Mouse (Mus musculus): ENCODE data around the gene Dnase1l2. TPM values are rescaled to one million over a fixed set of nuclear protein-coding genes. Genes with fewer than 3 reads are reported as not detected.
A peak's percentile ranks its signal among the peaks of the same experiment; 100 is the strongest.

The Dnase1l2 gene
- polyA plus RNA-seq, 1 experiment from 2014 or later = 3.2 TPM

GRCm38 (mm10) chr17:24413557-24414211 is 29.2 kb downstream of the Dnase1l2 start:
- 0 out of 2 replicates have a peak, but pooled peaks cover 3% of the 10 kb centered on the region for H3K36me3 ChIP-seq (ENCODE audit: control insufficient read depth, insufficient read depth, low read length)
- H3K4me2 ChIP-seq (replicated peaks; ENCODE audit: low read depth, low read length) = peak overlapping the region; percentile 75

GRCm38 (mm10) chr17:24407116-24407803 is 35.6 kb downstream of the Dnase1l2 start:
- H3K27ac ChIP-seq (ENCODE audit: low read depth, low read length) = no peak overlapping the region
- 0 out of 2 replicates have a peak, but pooled peaks cover 3% of the 10 kb centered on the region for H3K36me3 ChIP-seq (ENCODE audit: control insufficient read depth, insufficient read depth, low read length)
- H3K27me3 ChIP-seq (ENCODE audit: control insufficient read depth, insufficient read depth, low read length) = no peaks in the 10 kb centered on the region
- ATAC-seq (ENCODE audit: low FRiP score) (no peak), DNase-seq (ENCODE audit: low spot score) (no peak)
- 87% methylated on average over 12 of the region's 12 CpGs for WGBS
- H3K4me2 ChIP-seq (replicated peaks; ENCODE audit: low read depth, low read length) = no peak overlapping the region
- H3K4me3 ChIP-seq (ENCODE audit: low read depth, low read length) = no peak overlapping the region
- H3K9me3 ChIP-seq (ENCODE audit: control insufficient read depth, low read length) = no peaks in the 10 kb centered on the region
- H3K9ac ChIP-seq (ENCODE audit: low read depth, low read length) = no peak overlapping the region
- no peaks in the 10 kb centered on the region for H3K4me1 ChIP-seq (replicated peaks; ENCODE audit: control insufficient read depth, insufficient read depth, low read length)

More at GRCm38 (mm10) chr17:24413557-24414211, 29.2 kb downstream of the Dnase1l2 start:
- peak overlapping the region; percentile 62; the same call in 1 of the 2 replicates for H3K27ac ChIP-seq (ENCODE audit: low read depth, low read length)
- peak overlapping the region; percentile 75 for H3K9ac ChIP-seq (ENCODE audit: low read depth, low read length)
- H3K4me1 ChIP-seq (replicated peaks; ENCODE audit: control insufficient read depth, insufficient read depth, low read length) = 0 out of 2 replicates have a peak, but pooled peaks cover 5% of the 10 kb centered on the region
- no peak for DNase-seq (ENCODE audit: low spot score)
- H3K9me3 ChIP-seq (ENCODE audit: control insufficient read depth, low read length) = no peaks in the 10 kb centered on the region
- WGBS = 34% methylated on average over 22 of the region's 22 CpGs
- peak overlapping the region; percentile 96 for H3K4me3 ChIP-seq (ENCODE audit: low read depth, low read length)
- no peaks in the 10 kb centered on the region for H3K27me3 ChIP-seq (ENCODE audit: control insufficient read depth, insufficient read depth, low read length)
- ATAC-seq (ENCODE audit: low FRiP score) = peak; percentile 53

GRCm38 (mm10) chr17:24402371-24402770 is 40.5 kb downstream of the Dnase1l2 start:
- Histone ChIP-seq H3K4me1 (replicated peaks; ENCODE audit: control insufficient read depth, insufficient read depth, low read length) (no peaks in the 10 kb centered on the region), H3K4me3 (ENCODE audit: low read depth, low read length) (no peak overlapping the region), H3K27me3 (ENCODE audit: control insufficient read depth, insufficient read depth, low read length) (no peaks in the 10 kb centered on the region), H3K4me2 (replicated peaks; ENCODE audit: low read depth, low read length) (no peak overlapping the region), H3K9ac (ENCODE audit: low read depth, low read length) (no peak overlapping the region), H3K9me3 (ENCODE audit: control insufficient read depth, low read length) (no peaks in the 10 kb centered on the region), H3K36me3 (ENCODE audit: control insufficient read depth, insufficient read depth, low read length) (no peaks in the 10 kb centered on the region), H3K27ac (ENCODE audit: low read depth, low read length) (no peak overlapping the region)
- DNase-seq (ENCODE audit: low spot score) = no peak
- WGBS = 70% methylated on average over 3 of the region's 3 CpGs
- ATAC-seq (ENCODE audit: low FRiP score) = no peak

- no peak overlapping the region for H3K9ac ChIP-seq (ENCODE audit: low read depth, low read length)
- H3K4me3 ChIP-seq (ENCODE audit: low read depth, low read length) = no peak overlapping the region
- no peaks in the 10 kb centered on the region for H3K4me1 ChIP-seq (replicated peaks; ENCODE audit: control insufficient read depth, insufficient read depth, low read length)
- H3K9me3 ChIP-seq (ENCODE audit: control insufficient read depth, low read length) = no peaks in the 10 kb centered on the region
- no peak overlapping the region for H3K27ac ChIP-seq (ENCODE audit: low read depth, low read length)
- H3K27me3 ChIP-seq (ENCODE audit: control insufficient read depth, insufficient read depth, low read length) = no peaks in the 10 kb centered on the region
- 86% methylated on average over 7 of the region's 7 CpGs for WGBS
- no peak for DNase-seq (ENCODE audit: low spot score)
- 0 out of 2 replicates have a peak, but pooled peaks cover 2% of the 10 kb centered on the region for H3K36me3 ChIP-seq (ENCODE audit: control insufficient read depth, insufficient read depth, low read length)
- ATAC-seq (ENCODE audit: low FRiP score) = no peak
- H3K4me2 ChIP-seq (replicated peaks; ENCODE audit: low read depth, low read length) = no peak overlapping the region
Observed at GRCm38 (mm10) chr17:24394456-24394855, 48.4 kb downstream of the Dnase1l2 start.

GRCm38 (mm10) chr17:24393527-24393926 is 49.4 kb downstream of the Dnase1l2 start:
- H3K27me3 ChIP-seq (ENCODE audit: control insufficient read depth, insufficient read depth, low read length) = no peaks in the 10 kb centered on the region
- no peaks in the 10 kb centered on the region for H3K9me3 ChIP-seq (ENCODE audit: control insufficient read depth, low read length)
- no peaks in the 10 kb centered on the region for H3K4me1 ChIP-seq (replicated peaks; ENCODE audit: control insufficient read depth, insufficient read depth, low read length)
- 0 out of 2 replicates have a peak, but pooled peaks cover 2% of the 10 kb centered on the region for H3K36me3 ChIP-seq (ENCODE audit: control insufficient read depth, insufficient read depth, low read length)
- H3K9ac ChIP-seq (ENCODE audit: low read depth, low read length) = no peak overlapping the region
- WGBS = 36% methylated on average over 4 of the region's 4 CpGs
- H3K27ac ChIP-seq (ENCODE audit: low read depth, low read length) = no peak overlapping the region
- no peak overlapping the region for H3K4me2 ChIP-seq (replicated peaks; ENCODE audit: low read depth, low read length)
- DNase-seq (ENCODE audit: low spot score) (no peak), ATAC-seq (ENCODE audit: low FRiP score) (no peak)
- no peak overlapping the region for H3K4me3 ChIP-seq (ENCODE audit: low read depth, low read length)

GRCm38 (mm10) chr17:24391149-24391548 is 51.8 kb downstream of the Dnase1l2 start:
- ATAC-seq (ENCODE audit: low FRiP score) (no peak), DNase-seq (ENCODE audit: low spot score) (peak; percentile 19)
- no peak overlapping the region for H3K4me3 ChIP-seq (ENCODE audit: low read depth, low read length)
- no peak overlapping the region for H3K27ac ChIP-seq (ENCODE audit: low read depth, low read length)
- no peaks in the 10 kb centered on the region for H3K27me3 ChIP-seq (ENCODE audit: control insufficient read depth, insufficient read depth, low read length)
- no peak overlapping the region for H3K4me2 ChIP-seq (replicated peaks; ENCODE audit: low read depth, low read length)
- no peaks in the 10 kb centered on the region for H3K4me1 ChIP-seq (replicated peaks; ENCODE audit: control insufficient read depth, insufficient read depth, low read length)
- 68% methylated on average over 8 of the region's 8 CpGs for WGBS
- no peaks in the 10 kb centered on the region for H3K9me3 ChIP-seq (ENCODE audit: control insufficient read depth, low read length)
- H3K9ac ChIP-seq (ENCODE audit: low read depth, low read length) = no peak overlapping the region
- no peaks in the 10 kb centered on the region for H3K36me3 ChIP-seq (ENCODE audit: control insufficient read depth, insufficient read depth, low read length)

Other genes starting within 250 kb of the Dnase1l2 start
- gene Tbc1d24, start 237.5 kb downstream of the Dnase1l2 start, polyA plus RNA-seq (2014; fragmentation: Nextera tagmentation; extraction: Ambion mirVana) = 6.2 and 6.3 TPM in 2 replicates
- gene Ntn3, start 233.6 kb downstream of the Dnase1l2 start, polyA plus RNA-seq (2014; fragmentation: Nextera tagmentation; extraction: Ambion mirVana) = 4.4 and 5.0 TPM in 2 replicates
- gene Tedc2, start 222.3 kb downstream of the Dnase1l2 start, polyA plus RNA-seq (2014; fragmentation: Nextera tagmentation; extraction: Ambion mirVana) = 16.2 and 17.8 TPM in 2 replicates
- gene Ccnf, start 191.6 kb downstream of the Dnase1l2 start, polyA plus RNA-seq (2014; fragmentation: Nextera tagmentation; extraction: Ambion mirVana) = 63.6 and 71.7 TPM in 2 replicates
- gene Abca17, start 92.0 kb downstream of the Dnase1l2 start, polyA plus RNA-seq (2014; fragmentation: Nextera tagmentation; extraction: Ambion mirVana) = not detected in 2 replicates
- gene Abca3, start 91.2 kb downstream of the Dnase1l2 start, polyA plus RNA-seq (2014; fragmentation: Nextera tagmentation; extraction: Ambion mirVana) = 11.8 and 14.1 TPM in 2 replicates
- 360 and 364 TPM in 2 replicates for gene Rnps1, start 28.5 kb downstream of the Dnase1l2 start, polyA plus RNA-seq (2014; fragmentation: Nextera tagmentation; extraction: Ambion mirVana)
- gene Eci1, start 16.5 kb downstream of the Dnase1l2 start, polyA plus RNA-seq (2014; fragmentation: Nextera tagmentation; extraction: Ambion mirVana) = 63.9 and 69.8 TPM in 2 replicates
- gene E4f1, start 27.2 kb upstream of the Dnase1l2 start, polyA plus RNA-seq (2014; fragmentation: Nextera tagmentation; extraction: Ambion mirVana) = 17.5 and 19.9 TPM in 2 replicates
- gene Pgp, start 27.3 kb upstream of the Dnase1l2 start, polyA plus RNA-seq (2014; fragmentation: Nextera tagmentation; extraction: Ambion mirVana) = 60.1 and 64.6 TPM in 2 replicates
- gene Bricd5, start 30.8 kb upstream of the Dnase1l2 start, polyA plus RNA-seq (2014; fragmentation: Nextera tagmentation; extraction: Ambion mirVana) = 0.86 and 1.8 TPM in 2 replicates
- 27.8 and 37.7 TPM in 2 replicates for gene Mlst8, start 36.0 kb upstream of the Dnase1l2 start, polyA plus RNA-seq (2014; fragmentation: Nextera tagmentation; extraction: Ambion mirVana)
- 6.4 and 9.2 TPM in 2 replicates for gene Caskin1, start 45.5 kb upstream of the Dnase1l2 start, polyA plus RNA-seq (2014; fragmentation: Nextera tagmentation; extraction: Ambion mirVana)
- 65.8 and 71.1 TPM in 2 replicates for gene Traf7, start 84.8 kb upstream of the Dnase1l2 start, polyA plus RNA-seq (2014; fragmentation: Nextera tagmentation; extraction: Ambion mirVana)
- 1.8 and 2.8 TPM in 2 replicates for gene Rab26, start 91.1 kb upstream of the Dnase1l2 start, polyA plus RNA-seq (2014; fragmentation: Nextera tagmentation; extraction: Ambion mirVana)
- 16.0 and 22.2 TPM in 2 replicates for gene Pkd1, start 106.7 kb upstream of the Dnase1l2 start, polyA plus RNA-seq (2014; fragmentation: Nextera tagmentation; extraction: Ambion mirVana)
- 46.5 and 53.6 TPM in 2 replicates for gene Tsc2, start 189.5 kb upstream of the Dnase1l2 start, polyA plus RNA-seq (2014; fragmentation: Nextera tagmentation; extraction: Ambion mirVana)
- 12.0 and 16.2 TPM in 2 replicates for gene Nthl1, start 189.6 kb upstream of the Dnase1l2 start, polyA plus RNA-seq (2014; fragmentation: Nextera tagmentation; extraction: Ambion mirVana)
- 36.0 and 36.3 TPM in 2 replicates for gene Slc9a3r2, start 207.2 kb upstream of the Dnase1l2 start, polyA plus RNA-seq (2014; fragmentation: Nextera tagmentation; extraction: Ambion mirVana)
- gene Npw, start 215.4 kb upstream of the Dnase1l2 start, polyA plus RNA-seq (2014; fragmentation: Nextera tagmentation; extraction: Ambion mirVana) = not detected in 2 replicates
- 24.7 and 24.8 TPM in 2 replicates for gene Zfp598, start 226.6 kb upstream of the Dnase1l2 start, polyA plus RNA-seq (2014; fragmentation: Nextera tagmentation; extraction: Ambion mirVana)
- 11.9 and 12.1 TPM in 2 replicates for gene Syngr3, start 246.8 kb upstream of the Dnase1l2 start, polyA plus RNA-seq (2014; fragmentation: Nextera tagmentation; extraction: Ambion mirVana)

All from hindbrain, embryonic 11.5 days (tissue).